ENCODE assay signal across 35 mouse cellular contexts in genomic region chr6:84534944-84535343, GRCm38 (mm10). TPM values are rescaled to one million over a fixed set of nuclear protein-coding genes. Genes with fewer than 3 reads are reported as not detected.
DNase-seq lines count a peak whose midpoint lies in the region; ATAC-seq and TF ChIP-seq lines count a peak whose summit lies in the region.
"Had no signal": no experiment of that assay in that cellular context is flagged by ENCODE, and none has a peak within 500 bp of the region (broad histone marks: within the 10 kb centered on the region; RNA-seq: fewer than 3 reads in every experiment).

No protein-coding gene starts in this region.

- peak; percentile 70; the same call in 1 of the 2 replicates for ATAC-seq in frontal cortex, adult (ENCODE audit: low TSS enrichment)
- no peak for ATAC-seq in hindbrain, embryonic 11.5 days (ENCODE audit: low FRiP score)
- ATAC-seq: forebrain, embryonic 13.5 days; inflammation-experienced regulatory T-cells, adult 6 months; Patski had no signal

- H3K27ac ChIP-seq in hindbrain, embryonic 11.5 days (ENCODE audit: low read depth, low read length): no peak overlapping the region
- H3K27ac ChIP-seq: forebrain, embryonic 13.5 days; hindbrain, embryonic 15.5 days; kidney, embryonic 15.5 days; layer of hippocampus, adult 2 months; left cerebral cortex, adult 2 months; liver, embryonic 13.5 days; neural tube, embryonic 15.5 days; stomach, embryonic 15.5 days had no signal

- WGBS in hindbrain, embryonic 11.5 days: 74% methylated on average over 3 of the region's 3 CpGs

- H3K79me3 ChIP-seq in C2C12 (ENCODE audit: low read depth): no peaks in the 10 kb centered on the region

- no peaks in the 10 kb centered on the region for H3K79me2 ChIP-seq in C2C12 (ENCODE audit: control insufficient read depth, insufficient read depth)

- no peaks in the 10 kb centered on the region for H3K9me3 ChIP-seq in hindbrain, embryonic 11.5 days (ENCODE audit: control insufficient read depth, low read length)
- H3K9me3 ChIP-seq: forebrain, embryonic 13.5 days; G1E; hindbrain, embryonic 15.5 days; kidney, embryonic 15.5 days; liver, embryonic 13.5 days; neural tube, embryonic 15.5 days; stomach, embryonic 15.5 days had no signal

- no peaks in the 10 kb centered on the region for H3K36me3 ChIP-seq in C2C12 (ENCODE audit: control insufficient read depth, insufficient read depth)
- H3K36me3 ChIP-seq in hindbrain, embryonic 11.5 days (ENCODE audit: control insufficient read depth, insufficient read depth, low read length): no peaks in the 10 kb centered on the region
- H3K36me3 ChIP-seq: G1E; hindbrain, embryonic 15.5 days; kidney, embryonic 15.5 days; liver, embryonic 13.5 days; neural tube, embryonic 15.5 days; stomach, embryonic 15.5 days had no signal

- no peak overlapping the region for H3K4me3 ChIP-seq in C2C12 (ENCODE audit: insufficient read depth, poor library complexity, severe bottlenecking)
- H3K4me3 ChIP-seq in hindbrain, embryonic 11.5 days (ENCODE audit: low read depth, low read length): no peak overlapping the region
- H3K4me3 ChIP-seq: forebrain, embryonic 13.5 days; hindbrain, embryonic 15.5 days; kidney, embryonic 15.5 days; layer of hippocampus, adult 2 months; left cerebral cortex, adult 2 months; liver, embryonic 13.5 days; neural tube, embryonic 15.5 days; stomach, embryonic 15.5 days had no signal

- no peak overlapping the region for H3K4me2 ChIP-seq in hindbrain, embryonic 11.5 days (replicated peaks; ENCODE audit: low read depth, low read length)
- H3K4me2 ChIP-seq: forebrain, embryonic 13.5 days; heart, embryonic 11.5 days; hindbrain, embryonic 15.5 days; kidney, embryonic 15.5 days; liver, embryonic 13.5 days; neural tube, embryonic 15.5 days; stomach, embryonic 15.5 days had no signal

- no peak for TF ChIP-seq CTCF in C2C12 (IDR thresholded peaks at IDR 0.05; ENCODE audit: control insufficient read depth, insufficient read depth, insufficient read length)

- no peak for DNase-seq in frontal cortex, postnatal 36 days (ENCODE audit: low spot score in 2 of 2)
- DNase-seq in left cerebral cortex, postnatal 36 days (ENCODE audit: low spot score in 2 of 2): peak; percentile 9 to 16
- DNase-seq in left cerebral cortex, postnatal 10 days (ENCODE audit: extremely low spot score in 1 of 2, low spot score in 2 of 2): no peak
- DNase-seq in 3134 (ENCODE audit: extremely low read depth, insufficient read length, low spot score): peak; percentile 15
- DNase-seq in thymus, postnatal 4 days: no peak
- no peak for DNase-seq in hindbrain, embryonic 11.5 days (ENCODE audit: low spot score)
- DNase-seq: adrenal gland, postnatal 14 days; cerebellum, postnatal 36 days; gastrocnemius, postnatal 25 days; heart, adult 18-20 months; heart, postnatal 4 days; kidney, adult 11 months; kidney, postnatal 25 days; left cerebral cortex, postnatal 4 days; liver, embryonic 13.5 days; lung, adult 18-20 months; lung, postnatal 10 days; midbrain, embryonic 14.5 days; retina, postnatal 1 day; thymus, adult 18-20 months; thymus, postnatal 25 days had no signal

- intact Hi-C loops in left cerebral cortex, postnatal 36 days (cut with DNase I): no loop called here
- intact Hi-C loops in left cerebral cortex, postnatal 10 days (cut with DNase I): no loop called here

- H3K9ac ChIP-seq in hindbrain, embryonic 11.5 days (ENCODE audit: low read depth, low read length): no peak overlapping the region
- H3K9ac ChIP-seq: forebrain, embryonic 13.5 days; hindbrain, embryonic 15.5 days; kidney, embryonic 15.5 days; liver, embryonic 13.5 days; neural tube, embryonic 15.5 days; stomach, embryonic 15.5 days had no signal

- no peak overlapping the region for H3ac ChIP-seq in C2C12 (ENCODE audit: control insufficient read depth, insufficient read length, low read depth)

- H3K4me1 ChIP-seq in hindbrain, embryonic 11.5 days (replicated peaks; ENCODE audit: control insufficient read depth, insufficient read depth, low read length): no peaks in the 10 kb centered on the region
- H3K4me1 ChIP-seq: forebrain, embryonic 13.5 days; hindbrain, embryonic 15.5 days; kidney, embryonic 15.5 days; liver, embryonic 13.5 days; neural tube, embryonic 15.5 days; stomach, embryonic 15.5 days had no signal

- H3K27me3 ChIP-seq in C2C12 (ENCODE audit: control insufficient read depth, insufficient read depth, insufficient read length): no peaks in the 10 kb centered on the region
- no peaks in the 10 kb centered on the region for H3K27me3 ChIP-seq in hindbrain, embryonic 11.5 days (ENCODE audit: control insufficient read depth, insufficient read depth, low read length)
- H3K27me3 ChIP-seq: forebrain, embryonic 13.5 days; hindbrain, embryonic 15.5 days; liver, embryonic 13.5 days; neural tube, embryonic 15.5 days; Patski; stomach, embryonic 15.5 days had no signal

TF ChIP-seq in C2C12, 6 proteins besides CTCF, POLR2A, EP300 and RAD21:
- TF ChIP-seq MYOG (IDR thresholded peaks at IDR 0.05; ENCODE audit: control insufficient read depth, extremely low read depth, insufficient read length) (no peak), FOSL1 (IDR thresholded peaks at IDR 0.05; ENCODE audit: insufficient read depth, low read length, poor library complexity, severe bottlenecking) (peak; percentile 59), MYOD1 (IDR thresholded peaks at IDR 0.05; ENCODE audit: control insufficient read depth, insufficient read length, low read depth) (peak; percentile 48), CEBPB (IDR thresholded peaks at IDR 0.05; ENCODE audit: low read depth) (no peak), USF1 (IDR thresholded peaks at IDR 0.05; ENCODE audit: low read depth) (no peak), MAX (IDR thresholded peaks at IDR 0.05) (peak; percentile 76)

RNA-seq across cellular contexts. Expression of gene Cyp26b1, which starts 58.8 kb away (rescaled TPM):
- 10 to 100 TPM in 1 of 2 experiments, 1 to 10 TPM in 1; 7.5 to 14.9 TPM for total RNA-seq in left cerebral cortex, postnatal 36 days (2021)
- 10 to 100 TPM; 20.0 to 23.6 TPM for total RNA-seq in left cerebral cortex, postnatal 10 days (2021)
- polyA plus RNA-seq in C2C12 (2012; fragmentation: generic; extraction: Trizol): 4.4 TPM
- 19.2 and 19.4 TPM in 2 replicates for polyA plus RNA-seq in hindbrain, embryonic 11.5 days (2014; fragmentation: Nextera tagmentation; extraction: Ambion mirVana)
- total RNA-seq: monocyte, adult 5-6 weeks had no signal

Comparison
In these comparisons a context has a peak if more than half of its experiments do, and no peak if none do; other contexts are left out.
1. DNase-seq: peak in left cerebral cortex, postnatal 36 days (2 of 2) and 3134 (single experiment); none in frontal cortex, postnatal 36 days (0 of 2), left cerebral cortex, postnatal 10 days (0 of 2), thymus, postnatal 4 days (single experiment) and hindbrain, embryonic 11.5 days (single experiment).